18 mouse cellular contexts compared by ENCODE assay signal in genomic region chr14:60308113-60308512, GRCm38 (mm10). TPM values are rescaled to one million over a fixed set of nuclear protein-coding genes. Genes with fewer than 3 reads are reported as not detected.
DNase-seq lines count a peak whose midpoint lies in the region; ATAC-seq lines count a peak whose summit lies in the region.
"Had no signal": no experiment of that assay in that cellular context is flagged by ENCODE, and none has a peak within 500 bp of the region (broad histone marks: within the 10 kb centered on the region; RNA-seq: fewer than 3 reads in every experiment).

No protein-coding gene starts in this region.

- DNase-seq in cerebellum, postnatal 14 days = peak; percentile 20 to 25
- DNase-seq in cerebellum, adult 11 months = no peak
- DNase-seq in kidney, postnatal 14 days = peak; percentile 13
- DNase-seq in kidney, adult 11 months = no peak
- no peak for DNase-seq in neural tube, embryonic 10.5 days (ENCODE audit: extremely low spot score, low spot score)
- no peak for DNase-seq in testis, postnatal 10 days (ENCODE audit: low spot score)
- DNase-seq: adrenal gland, postnatal 14 days; kidney, postnatal 10 days; thymus, postnatal 14 days had no signal

- 74% methylated on average over 6 of the region's 6 CpGs for WGBS in neural tube, embryonic 14.5 days

- no peaks in the 10 kb centered on the region for H3K27me3 ChIP-seq in neural tube, embryonic 14.5 days (ENCODE audit: control insufficient read depth, insufficient read depth, low read length)
- H3K27me3 ChIP-seq: heart, embryonic 13.5 days; hindbrain, embryonic 13.5 days; limb, embryonic 15.5 days; neural tube, embryonic 12.5 days had no signal

- H3K4me3 ChIP-seq in neural tube, embryonic 14.5 days (ENCODE audit: low read depth, low read length) = no peak overlapping the region
- H3K4me3 ChIP-seq: erythroblast, embryonic 14.5 days; heart, embryonic 13.5 days; hindbrain, embryonic 13.5 days; limb, embryonic 15.5 days; megakaryocyte, embryonic 14.5 days; neural tube, embryonic 12.5 days had no signal

- peak; percentile 51; the same call in 1 of the 2 replicates for ATAC-seq in neural tube, embryonic 14.5 days (ENCODE audit: low read depth)
- no peak for ATAC-seq in erythroblast, adult 5-6 weeks (replicated peaks; ENCODE audit: low FRiP score, poor library complexity, severe bottlenecking)

- no peak overlapping the region for H3K4me2 ChIP-seq in neural tube, embryonic 14.5 days (ENCODE audit: low read depth, low read length)
- H3K4me2 ChIP-seq: heart, embryonic 13.5 days; hindbrain, embryonic 13.5 days; limb, embryonic 15.5 days; neural tube, embryonic 12.5 days had no signal

- no peak overlapping the region for H3K9ac ChIP-seq in neural tube, embryonic 14.5 days (replicated peaks; ENCODE audit: low read depth, low read length)
- H3K9ac ChIP-seq: heart, embryonic 13.5 days; hindbrain, embryonic 13.5 days; limb, embryonic 15.5 days; neural tube, embryonic 12.5 days had no signal

- no peaks in the 10 kb centered on the region for H3K4me1 ChIP-seq in neural tube, embryonic 14.5 days (ENCODE audit: control insufficient read depth, insufficient read depth, low read length)
- H3K4me1 ChIP-seq: heart, embryonic 13.5 days; hindbrain, embryonic 13.5 days; limb, embryonic 15.5 days; neural tube, embryonic 12.5 days had no signal

- H3K36me3 ChIP-seq in neural tube, embryonic 14.5 days (ENCODE audit: control insufficient read depth, insufficient read depth, low read length) = no peaks in the 10 kb centered on the region

- H3K27ac ChIP-seq in neural tube, embryonic 14.5 days (ENCODE audit: low read depth, low read length) = no peak overlapping the region
- H3K27ac ChIP-seq: heart, embryonic 13.5 days; hindbrain, embryonic 13.5 days; limb, embryonic 15.5 days; neural tube, embryonic 12.5 days had no signal

- H3K9me3 ChIP-seq in neural tube, embryonic 14.5 days (ENCODE audit: control insufficient read depth, low read length) = no peaks in the 10 kb centered on the region
- H3K9me3 ChIP-seq: heart, embryonic 13.5 days; hindbrain, embryonic 13.5 days; limb, embryonic 15.5 days; megakaryocyte, embryonic 14.5 days; neural tube, embryonic 12.5 days had no signal

RNA-seq across cellular contexts. Expression of gene Mtmr6, which starts 43.1 kb away (rescaled TPM):
- 57.9 and 79.3 TPM in 2 replicates for polyA plus RNA-seq in neural tube, embryonic 14.5 days (2014; fragmentation: Nextera tagmentation; extraction: Ambion mirVana)
- total RNA-seq in erythroblast, adult 5-6 weeks (2015; ENCODE audit: low replicate concordance) = 16.7 and 17.1 TPM in 2 replicates
- 18.8 and 23.0 TPM in 2 replicates for total RNA-seq in erythroblast, adult 5-6 weeks (2017; ENCODE audit: low replicate concordance)

RNA-seq across cellular contexts. Expression of gene Gm49336, which starts 56.8 kb away (rescaled TPM):
- polyA plus RNA-seq in neural tube, embryonic 14.5 days (2014; fragmentation: Nextera tagmentation; extraction: Ambion mirVana) = 70.0 and 81.2 TPM in 2 replicates
- total RNA-seq in erythroblast, adult 5-6 weeks (2015; ENCODE audit: low replicate concordance) = 26.3 and 27.0 TPM in 2 replicates
- total RNA-seq in erythroblast, adult 5-6 weeks (2017; ENCODE audit: low replicate concordance) = 34.6 and 58.1 TPM in 2 replicates

RNA-seq across cellular contexts. Expression of gene Nupl1, which starts 56.9 kb away (rescaled TPM):
- 0.07 TPM in 1 of 2 replicates, not detected in the other for polyA plus RNA-seq in neural tube, embryonic 14.5 days (2014; fragmentation: Nextera tagmentation; extraction: Ambion mirVana)
- not detected in 2 replicates for total RNA-seq in erythroblast, adult 5-6 weeks (2015; ENCODE audit: low replicate concordance)
- total RNA-seq in erythroblast, adult 5-6 weeks (2017; ENCODE audit: low replicate concordance) = not detected in 2 replicates
- total RNA-seq: adrenal gland, postnatal 14 days; gastrocnemius, adult 8-10 months had no signal
- polyA plus RNA-seq: erythroblast, embryonic 14.5 days; heart, embryonic 13.5 days; limb, embryonic 15.5 days; neural tube, embryonic 12.5 days had no signal

Comparison
In these comparisons a context has a peak if more than half of its experiments do, and no peak if none do; other contexts are left out.
1. DNase-seq: peak in cerebellum, postnatal 14 days (2 of 2) and kidney, postnatal 14 days (single experiment); none in cerebellum, adult 11 months (single experiment), kidney, adult 11 months (single experiment), neural tube, embryonic 10.5 days (single experiment) and testis, postnatal 10 days (single experiment).